Mouse (Mus musculus) R1 (cell line): ENCODE measurements around the gene Mxi1.
"Not testable (repeated sequence)": the region's sequence is repeated elsewhere in the genome, so short reads cannot be mapped to it uniquely, and the experiment has no call there.

Experiments
- DNase-seq: peaks from one replicate; pipeline ENCODE4 v3.0.0-alpha.2; 2018; ENCODE audit warnings: low read depth, low spot score

Gene Mxi1

GRCm38 (mm10) chr19:53364551-53364950 lies 54.2 kb downstream of the Mxi1 start:
- DNase-seq, result no peak

- DNase-seq, result no peak
Observed at GRCm38 (mm10) chr19:53364963-53365362, 54.6 kb downstream of the Mxi1 start.

- no peak for DNase-seq
Observed at GRCm38 (mm10) chr19:53366057-53366775, 55.9 kb downstream of the Mxi1 start.

DNA sequence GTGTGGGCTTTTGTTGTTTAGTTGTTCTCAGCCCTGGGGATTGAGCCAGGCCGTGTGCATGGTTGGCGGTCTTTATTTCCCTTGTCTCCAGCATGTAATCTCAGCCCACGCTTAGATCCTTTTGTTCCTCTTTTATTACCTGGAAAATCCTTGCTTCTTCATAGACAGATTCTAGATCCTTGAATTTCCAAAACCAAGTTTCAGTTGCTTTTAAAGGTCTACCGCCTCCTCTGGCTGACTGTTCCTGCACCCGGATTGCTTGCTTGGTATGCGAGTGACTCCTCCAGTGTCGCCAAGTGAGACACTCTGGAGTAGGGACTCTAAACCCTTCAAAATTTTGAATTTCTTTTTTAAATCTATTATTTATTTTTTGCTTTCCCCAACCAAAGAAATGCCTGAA lies 56.6 kb downstream of the Mxi1 start:
- DNase-seq, result no peak

DNA sequence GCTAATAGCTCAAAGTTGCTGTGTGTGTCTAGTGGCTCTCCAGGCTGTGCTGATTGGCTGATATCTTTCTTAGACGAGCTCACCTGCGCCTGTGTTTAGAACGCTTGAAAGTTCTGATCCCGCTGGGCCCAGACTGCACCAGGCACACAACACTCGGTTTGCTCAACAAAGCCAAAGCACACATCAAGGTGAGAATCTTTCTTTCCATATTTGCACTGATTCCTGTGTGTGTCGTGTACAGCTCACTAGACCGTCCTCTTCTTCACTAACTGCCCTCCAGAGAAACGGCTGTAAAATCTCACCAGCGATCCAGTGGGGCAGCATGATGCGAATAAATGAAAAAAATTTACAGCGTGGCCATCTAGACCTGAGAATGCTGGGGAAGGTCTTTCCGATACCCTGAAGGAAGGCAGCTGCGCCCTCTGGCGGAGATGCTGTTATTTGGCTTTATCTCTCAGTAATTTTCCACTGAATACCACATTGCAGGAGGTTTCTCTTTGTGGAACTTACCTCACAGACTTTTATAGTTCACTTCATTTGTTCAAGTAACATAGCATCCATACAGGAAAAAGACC lies 59.2 kb downstream of the Mxi1 start:
- DNase-seq, result peak; percentile 90

- DNase-seq, result peak; percentile 78
Observed at GRCm38 (mm10) chr19:53370233-53370632, 59.9 kb downstream of the Mxi1 start.

GRCm38 (mm10) chr19:53371666-53372065 lies 61.3 kb downstream of the Mxi1 start, which contains the start of gene Gm10197:
Gene Gm10197 (minus strand): TSS chr19:53371766.
- DNase-seq, result no peak

DNA sequence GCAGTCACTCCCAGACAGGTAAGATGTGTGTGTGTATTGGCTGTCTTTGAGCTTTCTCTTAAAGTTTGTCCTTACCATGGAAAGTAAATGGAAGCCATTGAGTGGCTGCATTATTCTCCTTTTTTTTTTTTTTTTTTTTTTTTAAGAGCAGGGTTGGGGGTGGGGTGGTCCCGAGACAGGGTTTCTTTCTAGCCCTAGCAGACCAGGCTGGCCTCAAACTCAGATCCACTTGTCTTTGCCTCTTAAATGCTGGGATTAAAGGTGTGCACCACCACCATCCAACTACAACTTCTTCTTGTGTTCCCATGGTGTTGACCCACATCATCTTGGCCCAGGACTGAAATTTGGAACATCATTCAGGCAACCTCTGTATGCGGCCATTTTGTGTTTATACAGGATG lies 63.3 kb downstream of the Mxi1 start:
- no peak for DNase-seq

DNA sequence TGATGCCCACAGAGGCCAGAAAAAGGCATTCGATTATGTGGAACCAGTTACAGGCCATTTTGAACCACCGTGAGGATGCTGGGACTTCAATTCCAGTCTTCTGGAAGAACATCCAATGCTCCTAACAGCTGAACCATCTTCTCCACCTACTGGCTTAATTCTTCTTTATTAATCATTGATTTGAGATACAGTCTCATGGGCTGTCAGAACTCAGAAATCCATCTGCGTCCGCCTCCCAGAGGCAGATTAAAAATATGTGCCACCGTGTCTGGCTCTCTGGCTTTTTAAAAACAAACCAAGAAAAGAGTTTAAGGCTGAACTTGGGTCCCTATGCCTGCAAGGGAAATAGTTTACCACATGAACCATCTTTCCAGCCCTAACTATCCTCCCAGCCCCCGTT lies 65.0 kb downstream of the Mxi1 start:
- no peak for DNase-seq

- DNase-seq, result no peak
Observed at GRCm38 (mm10) chr19:53375816-53376215, 65.5 kb downstream of the Mxi1 start.

- DNase-seq, result no peak
Observed at GRCm38 (mm10) chr19:53377652-53378051, 67.3 kb downstream of the Mxi1 start.

DNA sequence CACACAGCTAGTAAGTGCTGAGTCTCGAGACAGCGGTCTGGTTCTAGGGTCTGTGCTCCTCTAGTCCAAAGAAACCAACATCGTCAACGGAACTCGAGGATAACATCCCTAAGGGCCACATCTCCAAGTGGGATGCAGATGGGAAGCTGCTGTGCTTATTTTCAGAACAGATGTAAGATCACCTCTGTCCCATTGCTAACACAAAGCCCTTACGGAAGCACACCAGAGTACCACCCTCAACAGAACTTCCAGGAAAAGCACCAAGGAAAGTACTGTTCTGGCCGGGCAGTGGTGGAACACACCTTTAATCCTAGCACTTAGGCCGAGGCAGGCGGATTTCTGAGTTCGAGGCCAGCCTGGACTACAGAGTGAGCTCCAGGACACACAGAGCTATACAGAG lies 68.1 kb downstream of the Mxi1 start:
- no peak for DNase-seq

DNA sequence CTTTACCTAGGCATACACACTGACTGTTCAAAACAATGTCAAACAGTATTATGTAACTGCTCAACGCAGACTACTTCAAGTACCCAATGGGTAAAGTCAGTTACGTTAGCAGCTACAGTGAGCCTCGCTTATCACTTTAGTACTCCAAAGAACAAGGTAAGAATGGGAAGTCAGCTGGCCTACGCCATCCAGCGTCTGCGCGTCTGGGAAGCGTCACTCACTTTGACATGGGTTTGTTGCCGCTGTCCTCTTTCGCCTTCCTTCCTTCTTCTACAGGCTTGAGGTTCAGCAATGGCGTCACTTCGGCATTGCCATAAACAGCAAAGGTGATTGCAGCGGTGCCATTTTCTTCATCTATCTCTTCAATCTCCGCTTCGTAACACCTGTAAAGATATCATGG lies 73.0 kb downstream of the Mxi1 start:
- DNase-seq, result no peak

GRCm38 (mm10) chr19:53389417-53389816 lies 79.1 kb downstream of the Mxi1 start:
- DNase-seq, result no peak

- no peak for DNase-seq
Observed at GRCm38 (mm10) chr19:53389851-53390431, 79.6 kb downstream of the Mxi1 start.

DNA sequence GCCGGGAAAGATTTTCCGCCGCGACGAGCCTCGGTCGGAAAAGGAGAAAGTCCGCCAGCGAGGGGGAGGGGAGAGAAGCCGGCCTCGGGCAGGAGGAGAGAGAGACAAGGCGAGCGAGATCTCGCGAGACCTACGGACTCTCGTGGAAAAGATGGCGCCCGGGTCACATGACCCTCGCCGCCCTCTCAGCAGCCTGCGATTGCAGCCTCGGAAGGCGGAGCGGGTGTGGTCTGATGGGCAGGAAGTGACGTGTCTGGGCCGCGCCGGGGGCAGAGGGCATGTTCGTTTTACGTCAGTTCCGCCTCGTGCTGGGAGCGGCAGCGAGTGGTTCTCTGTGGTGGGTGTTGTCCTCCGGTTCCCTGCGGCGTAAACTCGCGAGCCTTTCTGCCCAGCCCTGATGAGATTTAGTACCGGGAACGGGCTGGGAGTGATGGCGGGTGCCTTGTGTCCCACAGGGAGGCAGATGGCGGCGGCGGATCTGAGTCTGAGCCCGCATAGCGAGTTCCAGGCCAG lies 80.2 kb downstream of the Mxi1 start, which contains the start of gene Smndc1:
Gene Smndc1, minus strand, starts transcription at position 84 of the 513 bp plus-strand sequence.
- DNase-seq, result peak; percentile 100

GRCm38 (mm10) chr19:53391386-53391785 lies 81.1 kb downstream of the Mxi1 start:
- no peak for DNase-seq

GRCm38 (mm10) chr19:53391787-53392186 lies 81.5 kb downstream of the Mxi1 start:
- peak; percentile 69 for DNase-seq

DNA sequence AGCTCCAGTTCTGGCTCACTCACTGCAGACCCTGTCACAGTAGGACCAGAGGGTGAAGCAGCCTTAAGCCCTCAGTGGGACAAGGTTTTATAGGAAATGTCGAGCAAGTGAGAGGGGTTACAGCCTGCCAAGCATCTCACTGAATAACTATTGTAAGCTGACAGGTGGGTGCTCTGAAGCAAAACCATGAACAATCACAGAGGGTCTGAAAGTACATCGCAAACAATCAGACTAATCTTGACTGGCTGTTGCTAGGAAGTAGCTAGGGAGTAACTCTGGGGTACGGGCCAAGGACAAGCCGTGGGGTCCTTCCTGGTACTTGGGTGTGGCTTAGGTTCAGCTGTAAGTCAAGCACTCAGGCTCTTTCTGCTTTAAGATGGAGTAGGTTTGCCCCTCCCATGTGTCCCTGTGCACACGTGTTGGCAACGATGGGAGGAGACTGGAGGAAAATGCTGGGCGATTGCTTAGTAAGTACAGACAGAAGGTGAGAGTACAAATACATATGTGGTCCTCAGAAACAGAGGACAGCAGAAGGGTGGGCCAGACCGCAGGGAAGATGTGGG lies 82.5 kb downstream of the Mxi1 start:
- DNase-seq, result peak; percentile 93

DNA sequence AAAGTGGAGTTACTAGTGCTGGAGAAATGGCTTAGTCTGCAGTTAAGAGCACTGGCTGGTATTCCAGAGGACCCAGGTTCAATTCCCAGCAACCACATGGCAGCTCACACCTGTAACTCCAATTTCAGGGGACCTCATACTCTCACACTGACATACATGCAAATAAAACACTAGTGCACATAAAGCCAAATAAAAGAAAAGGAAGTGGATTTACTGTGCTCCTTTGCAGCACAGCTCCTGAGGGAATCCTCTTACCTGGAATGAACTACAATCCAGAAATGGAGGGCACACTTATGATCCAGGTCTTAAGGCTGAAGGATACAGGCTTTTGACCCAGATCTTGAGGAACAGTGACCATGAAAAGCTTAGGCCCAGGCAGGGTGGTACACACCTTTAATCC lies 83.3 kb downstream of the Mxi1 start:
- no peak for DNase-seq

DNA sequence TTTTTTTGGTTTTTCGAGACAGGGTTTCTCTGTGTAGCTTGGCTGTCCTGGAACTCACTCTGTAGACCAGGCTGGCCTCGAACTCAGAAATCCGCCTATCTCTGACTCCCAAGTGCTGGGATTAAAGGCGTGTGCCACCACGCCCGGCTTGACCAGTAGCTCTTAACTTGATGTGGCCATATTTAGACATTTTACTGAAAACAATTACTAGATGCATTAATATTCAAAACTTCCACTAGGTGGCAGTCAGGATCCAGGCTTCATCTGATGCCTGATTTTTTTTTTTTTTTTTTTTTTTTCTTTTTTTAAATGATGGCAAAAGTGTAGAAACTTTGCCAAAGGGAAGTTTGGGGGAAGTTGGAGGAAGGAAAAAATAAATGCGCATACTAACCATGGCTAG lies 84.2 kb downstream of the Mxi1 start:
- peak; percentile 67 for DNase-seq

GRCm38 (mm10) chr19:53394956-53395355 lies 84.6 kb downstream of the Mxi1 start:
- not testable (repeated sequence) for DNase-seq
